21 mouse cellular contexts compared by ENCODE assay signal in the genomic region with DNA sequence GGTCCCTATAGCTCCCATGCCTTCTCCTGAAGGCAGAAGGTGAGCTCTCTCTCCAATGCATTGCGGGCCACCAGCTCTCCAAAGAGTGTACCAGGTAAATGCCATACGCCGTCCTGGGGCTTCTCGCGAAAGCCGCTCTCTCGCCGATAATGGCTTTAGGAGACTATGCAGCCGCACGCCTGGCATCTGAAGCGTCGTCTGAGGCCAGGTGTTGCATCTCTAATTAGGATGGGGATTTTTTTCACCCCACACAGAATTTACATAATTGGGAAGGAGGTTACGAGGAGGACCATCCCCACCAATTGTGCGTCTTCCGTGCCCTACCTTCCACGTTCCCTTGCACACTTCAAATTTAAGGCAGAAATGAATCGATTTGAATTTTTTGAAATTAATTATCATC.
DNase-seq lines count a peak whose midpoint lies in the region; ATAC-seq and TF ChIP-seq lines count a peak whose summit lies in the region.
"Had no signal": no experiment of that assay in that cellular context is flagged by ENCODE, and none has a peak within 500 bp of the region (broad histone marks: within the 10 kb centered on the region; RNA-seq: fewer than 3 reads in every experiment).

No protein-coding gene starts in this region.

- WGBS in hindbrain, embryonic 11.5 days = 76% methylated on average over 17 of the region's 17 CpGs
- WGBS in midbrain, embryonic 16.5 days = 37% methylated on average over 17 of the region's 17 CpGs

- H3K36me3 ChIP-seq in hindbrain, embryonic 11.5 days (ENCODE audit: control insufficient read depth, insufficient read depth, low read length) = no peaks in the 10 kb centered on the region
- H3K36me3 ChIP-seq in midbrain, embryonic 16.5 days (ENCODE audit: control insufficient read depth, insufficient read depth, low read length) = no peaks in the 10 kb centered on the region
- H3K36me3 ChIP-seq: heart, embryonic 13.5 days; limb, embryonic 12.5 days; liver, embryonic 13.5 days had no signal

- DNase-seq in cerebellum, adult 9-10 months = peak; percentile 16
- DNase-seq in cerebellum, postnatal 14 days = no peak
- peak; percentile 76 for DNase-seq in brain, embryonic 14.5 days (ENCODE audit: low read depth)
- DNase-seq in hindbrain, embryonic 11.5 days (ENCODE audit: low spot score) = no peak
- DNase-seq in layer of hippocampus, postnatal 36 days = no peak
- no peak for DNase-seq in ovary, postnatal 36 days (ENCODE audit: low spot score)
- DNase-seq in heart, adult 8-10 months (ENCODE audit: low spot score) = no peak
- DNase-seq: adrenal gland, adult 2 months; cerebellum, adult 11 months; cerebellum, postnatal 36 days; heart, postnatal 36 days; kidney, postnatal 10 days; liver, embryonic 13.5 days; thymus, postnatal 36 days had no signal

- H3K4me3 ChIP-seq in hindbrain, embryonic 11.5 days (ENCODE audit: low read depth, low read length) = no peak overlapping the region
- no peak overlapping the region for H3K4me3 ChIP-seq in midbrain, embryonic 16.5 days (ENCODE audit: low read depth, low read length)
- H3K4me3 ChIP-seq: erythroblast, embryonic 14.5 days; heart, embryonic 13.5 days; left cerebral cortex, adult 2 months; limb, embryonic 12.5 days; liver, embryonic 13.5 days; myocyte had no signal

- no peak for TF ChIP-seq POLR2A in brain, embryonic 14.5 days (IDR thresholded peaks at IDR 0.05; ENCODE audit: borderline replicate concordance, extremely low read depth, insufficient read depth, insufficient read length, poor library complexity, severe bottlenecking)

- H3K27ac ChIP-seq in hindbrain, embryonic 11.5 days (ENCODE audit: low read depth, low read length) = peak overlapping the region; percentile 71; the same call in 1 of the 2 replicates
- peak overlapping the region; percentile 65 for H3K27ac ChIP-seq in midbrain, embryonic 16.5 days (ENCODE audit: low read length)
- H3K27ac ChIP-seq: heart, embryonic 13.5 days; left cerebral cortex, adult 2 months; limb, embryonic 12.5 days; liver, embryonic 13.5 days had no signal

- no peak for TF ChIP-seq CTCF in brain, embryonic 14.5 days (IDR thresholded peaks at IDR 0.05; ENCODE audit: borderline replicate concordance, extremely low read depth, insufficient read depth, insufficient read length)

- H3K4me2 ChIP-seq in hindbrain, embryonic 11.5 days (replicated peaks; ENCODE audit: low read depth, low read length) = no peak overlapping the region
- H3K4me2 ChIP-seq in midbrain, embryonic 16.5 days (ENCODE audit: low read length) = peak overlapping the region; percentile 14; the same call in 1 of the 2 replicates
- H3K4me2 ChIP-seq: heart, embryonic 13.5 days; liver, embryonic 13.5 days had no signal

- H3K27me3 ChIP-seq in hindbrain, embryonic 11.5 days (ENCODE audit: control insufficient read depth, insufficient read depth, low read length) = no peaks in the 10 kb centered on the region
- no peaks in the 10 kb centered on the region for H3K27me3 ChIP-seq in midbrain, embryonic 16.5 days (ENCODE audit: control insufficient read depth, insufficient read depth, low read depth, low read length)
- H3K27me3 ChIP-seq: limb, embryonic 12.5 days; liver, embryonic 13.5 days had no signal

- H3K4me1 ChIP-seq in hindbrain, embryonic 11.5 days (replicated peaks; ENCODE audit: control insufficient read depth, insufficient read depth, low read length) = peaks cover 16% of the 10 kb centered on the region
- peaks cover 48% of the 10 kb centered on the region for H3K4me1 ChIP-seq in midbrain, embryonic 16.5 days (ENCODE audit: control insufficient read depth, insufficient read depth, low read length)
- H3K4me1 ChIP-seq: liver, embryonic 13.5 days had no signal

- no peak for ATAC-seq in hindbrain, embryonic 11.5 days (ENCODE audit: low FRiP score)
- ATAC-seq in midbrain, embryonic 16.5 days = no peak
- ATAC-seq: intestine, postnatal 0 days had no signal

- no peak overlapping the region for H3K9ac ChIP-seq in hindbrain, embryonic 11.5 days (ENCODE audit: low read depth, low read length)
- H3K9ac ChIP-seq in midbrain, embryonic 16.5 days (ENCODE audit: low read depth, low read length) = peak overlapping the region; percentile 28
- H3K9ac ChIP-seq: heart, embryonic 13.5 days; limb, embryonic 12.5 days; liver, embryonic 13.5 days had no signal

- H3K9me3 ChIP-seq in hindbrain, embryonic 11.5 days (ENCODE audit: control insufficient read depth, low read length) = no peaks in the 10 kb centered on the region
- no peaks in the 10 kb centered on the region for H3K9me3 ChIP-seq in midbrain, embryonic 16.5 days (replicated peaks; ENCODE audit: control insufficient read depth, low read length, poor library complexity, severe bottlenecking)
- H3K9me3 ChIP-seq: heart, embryonic 13.5 days; limb, embryonic 12.5 days; liver, embryonic 13.5 days had no signal

Comparison
In these comparisons a context has a peak if more than half of its experiments do, and no peak if none do; other contexts are left out.
1. DNase-seq: peak in cerebellum, adult 9-10 months (single experiment) and brain, embryonic 14.5 days (single experiment); none in cerebellum, postnatal 14 days (0 of 2), hindbrain, embryonic 11.5 days (single experiment), layer of hippocampus, postnatal 36 days (0 of 2), ovary, postnatal 36 days (single experiment) and heart, adult 8-10 months (single experiment).